Mouse (Mus musculus): ENCODE measurements around the gene Zfp14. TPM values are rescaled to one million over a fixed set of nuclear protein-coding genes. Genes with fewer than 3 reads are reported as not detected.

Gene Zfp14
- total and polyA plus RNA-seq, 3 experiments: 0.34 to 0.54 (median 0.34) TPM

DNA sequence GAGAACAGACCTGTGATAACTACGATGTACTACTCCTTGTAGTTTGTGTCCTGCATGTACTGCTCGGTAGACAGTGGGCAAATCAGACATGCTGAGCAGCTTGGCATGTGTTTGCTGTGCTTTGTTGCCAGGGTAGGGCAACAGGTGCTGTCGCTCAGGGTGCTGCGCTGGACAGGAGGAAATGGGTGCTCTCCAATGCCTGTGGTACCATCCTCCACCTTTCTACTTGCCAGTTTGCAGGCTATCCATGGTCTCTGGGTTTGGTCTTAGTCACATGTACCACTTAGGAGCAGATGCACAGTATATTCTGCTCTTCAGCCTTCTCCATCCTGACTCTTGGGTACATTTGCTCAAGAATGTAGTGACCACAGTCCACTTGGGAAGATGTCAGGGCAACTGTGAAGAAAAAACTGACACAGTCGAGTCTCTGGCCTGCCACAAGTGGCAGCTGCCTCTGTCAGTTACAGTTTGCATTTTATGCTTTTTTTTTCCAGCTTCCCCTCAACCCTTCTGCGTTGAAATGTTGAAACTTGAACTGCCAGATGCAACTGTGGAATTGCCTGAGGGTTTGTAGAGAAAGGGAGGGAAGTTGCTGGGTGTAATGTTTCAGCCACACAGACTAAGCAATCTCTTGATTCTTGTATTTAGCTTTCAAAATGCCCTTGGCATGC is 43.0 kb downstream of the Zfp14 start:
- no peak for DNase-seq (ENCODE audit: extremely low read depth)
- no peak overlapping the region for H3K4me2 ChIP-seq (ENCODE audit: insufficient read depth, low read depth, poor library complexity, severe bottlenecking)
- in situ Hi-C loops (cut with MboI; ENCODE audit: low pct_ligation_motif_present, low pct_unique_long_range_greater_than_20kb, low sequenced_read_pairs): no loop called here
- H3K9me3 ChIP-seq (replicated peaks; ENCODE audit: low read length): no peaks in the 10 kb centered on the region
- no peak overlapping the region for H3K9ac ChIP-seq (ENCODE audit: insufficient read depth, low read depth)
- H3K4me3 ChIP-seq (replicated peaks in 1 of 3; ENCODE audit: low read depth in 2 of 3, low read length in 2 of 3, poor library complexity in 1 of 3): no peak overlapping the region
- peaks cover 0 to 6% of the 10 kb centered on the region in 2 experiments; a peak in 2 of 4 replicates for H3K4me1 ChIP-seq (ENCODE audit: control insufficient read depth in 1 of 2, insufficient read depth in 2 of 2)
- H3K27me3 ChIP-seq (replicated peaks): no peaks in the 10 kb centered on the region
- TF ChIP-seq MYC (IDR thresholded peaks at IDR 0.05; ENCODE audit: low read depth, low read length): no peak
- TF ChIP-seq NELFE (IDR thresholded peaks at IDR 0.05; ENCODE audit: low read depth, low read length): no peak
- peak overlapping the region; percentile 49; the same call in 1 of the 2 replicates for H3K27ac ChIP-seq (ENCODE audit: insufficient read depth, low read depth)
- no peaks in the 10 kb centered on the region for H3K79me2 ChIP-seq (replicated peaks; ENCODE audit: control insufficient read depth, extremely low read depth, insufficient read depth, poor library complexity, severe bottlenecking)
- dilution Hi-C loops (cut with MboI; ENCODE audit: extremely low pct_ligation_motif_present, extremely low pct_unique_long_range_greater_than_20kb, low sequenced_read_pairs): no loop called here
- peaks cover 45 to 79% of the 10 kb centered on the region in 2 experiments for H3K36me3 ChIP-seq (replicated peaks in 1 of 2; ENCODE audit: control insufficient read depth in 1 of 2, insufficient read depth in 1 of 2, low read length in 1 of 2)

DNA sequence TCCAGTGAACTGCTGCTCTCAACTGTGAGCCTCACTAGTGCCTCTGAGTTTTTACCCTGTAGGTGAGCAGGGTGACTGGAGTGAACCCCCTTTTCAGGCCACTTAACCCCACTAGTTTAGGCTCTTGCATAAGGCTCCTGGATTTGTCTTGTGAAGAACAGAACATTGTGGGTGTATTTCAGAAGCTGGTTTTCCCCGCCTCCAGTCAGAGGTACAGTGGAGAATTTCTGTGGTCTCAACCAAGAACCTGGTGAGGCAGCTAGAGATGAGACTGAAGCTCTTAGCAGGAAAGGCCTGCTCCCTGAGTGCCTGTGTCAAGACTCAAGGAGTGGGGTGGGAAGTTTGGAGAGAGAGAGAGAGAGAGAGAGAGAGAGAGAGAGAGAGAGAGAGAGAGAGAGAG is 43.6 kb downstream of the Zfp14 start:
- Histone ChIP-seq H3K36me3 (replicated peaks in 1 of 2; ENCODE audit: control insufficient read depth in 1 of 2, insufficient read depth in 1 of 2, low read length in 1 of 2) (peaks cover 47 to 78% of the 10 kb centered on the region in 2 experiments), H3K27ac (ENCODE audit: insufficient read depth, low read depth) (no peak overlapping the region), H3K9ac (ENCODE audit: insufficient read depth, low read depth) (no peak overlapping the region), H3K4me3 (replicated peaks in 1 of 3; ENCODE audit: low read depth in 2 of 3, low read length in 2 of 3, poor library complexity in 1 of 3) (no peak overlapping the region), H3K4me1 (ENCODE audit: control insufficient read depth in 1 of 2, insufficient read depth in 2 of 2) (peaks cover 0 to 6% of the 10 kb centered on the region in 2 experiments; a peak in 2 of 4 replicates), H3K27me3 (replicated peaks) (no peaks in the 10 kb centered on the region), H3K4me2 (ENCODE audit: insufficient read depth, low read depth, poor library complexity, severe bottlenecking) (no peak overlapping the region), H3K79me2 (replicated peaks; ENCODE audit: control insufficient read depth, extremely low read depth, insufficient read depth, poor library complexity, severe bottlenecking) (no peaks in the 10 kb centered on the region), H3K9me3 (replicated peaks; ENCODE audit: low read length) (no peaks in the 10 kb centered on the region)
- no peak for TF ChIP-seq NELFE (IDR thresholded peaks at IDR 0.05; ENCODE audit: low read depth, low read length)
- no peak for TF ChIP-seq MAFK (IDR thresholded peaks at IDR 0.05; ENCODE audit: insufficient replicate concordance, low read length)
- no peak for TF ChIP-seq TBP (conservative IDR thresholded peaks at IDR 0.05; ENCODE audit: low read depth, low read length)
- TF ChIP-seq JUND (conservative IDR thresholded peaks at IDR 0.05; ENCODE audit: low read depth, low read length): no peak
- no peak for TF ChIP-seq MYC (IDR thresholded peaks at IDR 0.05; ENCODE audit: low read depth, low read length)
- no peak for TF ChIP-seq HCFC1 (IDR thresholded peaks at IDR 0.05; ENCODE audit: low read depth, low read length)
- TF ChIP-seq PAX5 (IDR thresholded peaks at IDR 0.05; ENCODE audit: low read length): no peak
- TF ChIP-seq IRF4 (IDR thresholded peaks at IDR 0.05; ENCODE audit: low read depth, low read length): no peak
- no peak for TF ChIP-seq GABPA (IDR thresholded peaks at IDR 0.05; ENCODE audit: insufficient replicate concordance, low read depth, low read length)
- TF ChIP-seq ZMIZ1 (IDR thresholded peaks at IDR 0.05; ENCODE audit: low read depth, low read length): no peak
- no peak for TF ChIP-seq ELF1 (IDR thresholded peaks at IDR 0.05; ENCODE audit: low read depth, low read length)
- no peak for TF ChIP-seq TCF12 (IDR thresholded peaks at IDR 0.05; ENCODE audit: low read depth, low read length)
- TF ChIP-seq MXI1 (IDR thresholded peaks at IDR 0.05; ENCODE audit: low read depth, low read length): no peak
- TF ChIP-seq RAD21 (IDR thresholded peaks at IDR 0.05; ENCODE audit: low read depth, low read length): no peak
- no peak for TF ChIP-seq KAT2A (IDR thresholded peaks at IDR 0.05; ENCODE audit: insufficient replicate concordance, low read length)
- no peak for DNase-seq (ENCODE audit: extremely low read depth)
- dilution Hi-C loops (cut with MboI; ENCODE audit: extremely low pct_ligation_motif_present, extremely low pct_unique_long_range_greater_than_20kb, low sequenced_read_pairs) (no loop called here), in situ Hi-C loops (cut with MboI; ENCODE audit: low pct_ligation_motif_present, low pct_unique_long_range_greater_than_20kb, low sequenced_read_pairs) (no loop called here)

Measured in CH12.LX (cell line).